Mouse (Mus musculus): ENCODE measurements around the gene 9030025P20Rik. TPM values are rescaled to one million over a fixed set of nuclear protein-coding genes. Genes with fewer than 3 reads are reported as not detected.
"Not testable (repeated sequence)": the region's sequence is repeated elsewhere in the genome, so short reads cannot be mapped to it uniquely, and the experiment has no call there.

Gene 9030025P20Rik
- total RNA-seq, 2 experiments from 2014 or later: 1.6 to 2.3 TPM

DNA sequence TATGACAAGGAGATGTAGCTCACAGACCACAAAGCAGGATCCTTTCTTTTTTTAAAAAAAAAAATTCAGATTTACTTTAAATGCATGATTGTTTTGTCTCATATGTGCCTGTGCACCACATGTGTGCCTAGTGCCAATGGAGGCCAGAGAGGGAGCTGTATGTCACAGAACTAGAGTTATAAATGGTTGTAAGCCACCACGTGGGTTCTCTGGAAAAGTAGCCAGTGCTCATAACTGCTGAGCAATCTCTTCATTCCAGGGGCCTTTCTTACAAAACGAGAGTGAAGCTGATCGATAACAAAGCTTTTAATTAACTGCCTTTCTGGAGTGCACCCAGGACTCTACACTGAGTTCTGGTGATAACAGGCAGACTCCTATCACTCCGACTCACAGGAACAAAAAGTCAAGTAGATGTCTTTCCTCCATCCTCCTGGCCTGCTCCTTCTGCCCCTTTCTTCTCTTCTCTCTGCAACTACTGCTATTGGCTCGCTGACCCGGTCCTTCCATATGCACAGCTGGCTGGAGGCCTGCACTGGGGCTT is 9.8 kb upstream of the 9030025P20Rik start:
- intact Hi-C loops (cut with DNase I; ENCODE audit: low total_unique reads); DNase-seq: not testable (repeated sequence)

DNA sequence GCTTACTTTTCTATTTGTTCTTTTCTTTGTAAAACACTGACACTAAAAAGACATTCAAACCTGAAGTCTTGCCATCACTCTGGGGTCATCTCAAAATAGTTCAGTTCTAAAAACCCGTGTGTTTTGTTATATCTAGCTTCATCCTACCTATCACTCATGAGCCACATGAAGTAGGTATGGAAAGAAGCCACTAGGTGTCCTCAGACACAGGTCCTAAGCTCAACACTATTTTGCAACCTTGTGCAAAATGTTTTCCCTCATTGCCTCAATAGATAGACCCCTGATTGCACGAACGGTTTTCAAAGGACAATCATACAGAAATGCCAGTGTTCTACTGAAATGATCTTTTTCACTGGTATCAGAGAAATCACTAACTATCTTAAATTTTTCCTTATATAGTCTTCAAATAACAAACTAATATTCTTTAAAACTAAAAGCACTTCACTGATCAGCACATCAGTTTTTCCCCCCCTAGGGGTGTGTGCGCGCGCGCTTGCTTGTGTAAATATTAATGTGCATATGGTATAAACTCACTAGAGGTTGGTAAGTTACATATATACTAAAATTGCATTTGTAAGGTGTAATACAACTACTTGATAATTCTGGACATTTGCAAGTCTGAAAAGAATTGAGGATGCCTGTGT is 428 bp upstream of the 9030025P20Rik start:
- DNase-seq; intact Hi-C loops (cut with DNase I; ENCODE audit: low total_unique reads): not testable (repeated sequence)

DNA sequence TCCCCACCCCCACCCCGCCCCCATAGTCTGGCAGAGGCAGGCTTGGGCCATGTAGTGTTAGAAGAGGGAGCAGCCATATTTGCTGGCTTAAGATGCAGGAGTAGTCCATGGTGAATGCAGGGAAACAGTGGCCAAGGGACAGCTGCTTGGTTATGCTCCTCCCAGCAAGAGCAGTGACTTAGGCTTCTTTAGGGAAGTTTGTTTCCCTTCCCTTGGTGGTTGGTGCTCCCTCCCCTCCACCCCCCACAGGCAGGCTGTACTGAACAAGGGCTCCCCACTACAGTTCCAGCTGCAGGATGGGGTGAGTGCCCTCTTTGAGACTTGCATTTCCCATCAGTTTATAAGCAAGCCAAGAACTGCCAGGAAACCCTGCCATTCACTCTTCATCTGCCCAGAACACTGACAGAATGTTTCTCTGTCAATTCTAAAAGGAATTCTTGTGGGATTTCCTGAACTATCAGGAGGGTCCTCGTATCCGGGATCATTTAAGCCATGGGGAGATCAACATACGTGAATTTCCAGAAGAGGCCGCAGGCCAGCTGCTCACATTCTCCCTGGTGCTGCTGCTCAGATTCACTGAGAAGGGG is 11.9 kb downstream of the 9030025P20Rik start:
- intact Hi-C loops (cut with DNase I; ENCODE audit: low total_unique reads): not testable (repeated sequence)
- peak; percentile 1 for DNase-seq

DNA sequence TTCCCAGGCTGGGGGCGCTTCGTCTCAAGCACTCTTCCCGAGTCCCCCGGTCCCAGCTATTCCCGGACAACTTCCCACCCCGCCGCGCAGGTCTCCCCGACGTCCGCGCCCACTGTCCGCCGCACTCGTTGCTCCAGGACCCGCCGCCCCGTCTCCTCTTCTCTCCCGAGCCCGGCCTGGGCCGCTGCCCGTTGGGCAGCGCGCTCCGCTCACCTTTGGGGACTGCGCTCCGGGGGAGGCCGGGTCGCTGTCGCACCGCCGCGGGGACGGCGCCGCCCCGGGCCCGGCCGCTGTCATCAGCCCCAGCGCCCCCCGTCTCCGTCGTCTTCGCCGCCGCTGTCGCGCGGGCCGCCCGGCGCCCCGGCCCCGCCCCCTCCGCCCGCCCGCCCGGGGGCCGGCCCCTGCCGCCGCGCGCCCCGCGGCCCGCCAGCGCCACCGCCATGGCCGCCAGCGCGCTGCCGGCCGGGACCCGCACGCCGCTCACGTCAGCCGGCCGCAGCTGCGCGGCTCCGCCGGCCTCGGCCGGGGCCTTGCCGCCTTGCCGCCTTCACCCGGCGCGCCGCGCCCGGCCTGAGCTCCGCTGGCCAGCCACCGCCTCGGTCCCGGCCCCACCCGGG is 14.4 kb downstream of the 9030025P20Rik start:
- DNase-seq; intact Hi-C loops (cut with DNase I; ENCODE audit: low total_unique reads): not testable (repeated sequence)

DNA sequence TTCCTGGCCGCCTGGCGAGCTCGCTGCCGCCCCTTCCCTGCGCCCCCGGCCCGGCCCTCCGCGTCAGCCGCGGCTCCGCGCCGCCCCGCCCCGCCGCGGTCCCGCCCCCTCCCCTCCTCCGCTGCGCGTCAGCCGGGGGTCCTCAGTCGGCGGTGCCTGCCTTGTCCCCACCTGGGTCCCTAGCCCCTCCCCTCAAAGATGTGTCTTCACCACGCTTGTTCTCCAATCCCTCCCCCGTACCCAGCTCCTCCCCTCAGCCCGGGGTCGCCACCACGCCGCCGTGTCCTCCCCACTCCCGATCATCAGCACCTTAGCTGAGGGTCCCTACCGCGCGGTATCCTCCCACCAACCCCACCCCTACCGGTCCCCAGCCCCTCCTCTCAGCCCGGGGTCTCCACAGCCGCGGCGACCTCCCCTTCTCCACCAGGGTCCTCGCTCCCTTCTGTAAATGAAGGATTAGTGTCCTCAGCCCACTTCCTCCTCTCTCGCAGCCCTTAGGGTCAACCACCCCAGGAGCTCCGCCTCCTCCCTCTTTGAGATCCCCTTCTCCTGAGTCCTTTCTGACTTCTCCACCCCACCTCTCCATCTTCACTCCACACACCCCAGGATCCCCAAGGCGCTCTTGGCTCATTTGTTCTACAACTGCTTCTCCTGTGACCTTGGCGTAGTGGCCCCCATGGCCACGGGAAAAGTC is 15.0 kb downstream of the 9030025P20Rik start:
- DNase-seq; intact Hi-C loops (cut with DNase I; ENCODE audit: low total_unique reads): not testable (repeated sequence)

DNA sequence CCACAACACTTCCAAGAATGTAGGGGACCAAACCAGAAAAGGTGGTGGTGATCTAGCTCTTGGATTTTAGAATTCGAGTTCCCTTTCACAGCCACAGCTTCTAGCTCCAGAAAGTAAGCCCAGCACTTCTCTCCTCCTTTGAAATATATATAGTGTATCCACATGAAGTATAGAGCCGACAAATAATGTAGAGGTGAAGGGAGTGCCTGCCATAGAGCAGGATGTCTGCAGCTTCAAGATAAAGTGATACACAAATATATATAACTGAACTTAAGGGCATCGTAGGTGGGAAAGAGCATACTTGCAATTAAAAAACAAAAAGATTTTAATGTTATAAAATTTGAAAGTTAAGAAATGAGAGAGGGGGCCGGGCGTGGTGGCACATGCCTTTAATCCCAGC is 15.9 kb downstream of the 9030025P20Rik start:
- DNase-seq; intact Hi-C loops (cut with DNase I; ENCODE audit: low total_unique reads): not testable (repeated sequence)

DNA sequence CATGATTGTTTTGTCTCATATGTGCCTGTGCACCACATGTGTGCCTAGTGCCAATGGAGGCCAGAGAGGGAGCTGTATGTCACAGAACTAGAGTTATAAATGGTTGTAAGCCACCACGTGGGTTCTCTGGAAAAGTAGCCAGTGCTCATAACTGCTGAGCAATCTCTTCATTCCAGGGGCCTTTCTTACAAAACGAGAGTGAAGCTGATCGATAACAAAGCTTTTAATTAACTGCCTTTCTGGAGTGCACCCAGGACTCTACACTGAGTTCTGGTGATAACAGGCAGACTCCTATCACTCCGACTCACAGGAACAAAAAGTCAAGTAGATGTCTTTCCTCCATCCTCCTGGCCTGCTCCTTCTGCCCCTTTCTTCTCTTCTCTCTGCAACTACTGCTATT is 21.8 kb downstream of the 9030025P20Rik start:
- DNase-seq; intact Hi-C loops (cut with DNase I; ENCODE audit: low total_unique reads): not testable (repeated sequence)

DNA sequence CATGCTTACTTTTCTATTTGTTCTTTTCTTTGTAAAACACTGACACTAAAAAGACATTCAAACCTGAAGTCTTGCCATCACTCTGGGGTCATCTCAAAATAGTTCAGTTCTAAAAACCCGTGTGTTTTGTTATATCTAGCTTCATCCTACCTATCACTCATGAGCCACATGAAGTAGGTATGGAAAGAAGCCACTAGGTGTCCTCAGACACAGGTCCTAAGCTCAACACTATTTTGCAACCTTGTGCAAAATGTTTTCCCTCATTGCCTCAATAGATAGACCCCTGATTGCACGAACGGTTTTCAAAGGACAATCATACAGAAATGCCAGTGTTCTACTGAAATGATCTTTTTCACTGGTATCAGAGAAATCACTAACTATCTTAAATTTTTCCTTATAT is 30.8 kb downstream of the 9030025P20Rik start:
- DNase-seq; intact Hi-C loops (cut with DNase I; ENCODE audit: low total_unique reads): not testable (repeated sequence)

DNA sequence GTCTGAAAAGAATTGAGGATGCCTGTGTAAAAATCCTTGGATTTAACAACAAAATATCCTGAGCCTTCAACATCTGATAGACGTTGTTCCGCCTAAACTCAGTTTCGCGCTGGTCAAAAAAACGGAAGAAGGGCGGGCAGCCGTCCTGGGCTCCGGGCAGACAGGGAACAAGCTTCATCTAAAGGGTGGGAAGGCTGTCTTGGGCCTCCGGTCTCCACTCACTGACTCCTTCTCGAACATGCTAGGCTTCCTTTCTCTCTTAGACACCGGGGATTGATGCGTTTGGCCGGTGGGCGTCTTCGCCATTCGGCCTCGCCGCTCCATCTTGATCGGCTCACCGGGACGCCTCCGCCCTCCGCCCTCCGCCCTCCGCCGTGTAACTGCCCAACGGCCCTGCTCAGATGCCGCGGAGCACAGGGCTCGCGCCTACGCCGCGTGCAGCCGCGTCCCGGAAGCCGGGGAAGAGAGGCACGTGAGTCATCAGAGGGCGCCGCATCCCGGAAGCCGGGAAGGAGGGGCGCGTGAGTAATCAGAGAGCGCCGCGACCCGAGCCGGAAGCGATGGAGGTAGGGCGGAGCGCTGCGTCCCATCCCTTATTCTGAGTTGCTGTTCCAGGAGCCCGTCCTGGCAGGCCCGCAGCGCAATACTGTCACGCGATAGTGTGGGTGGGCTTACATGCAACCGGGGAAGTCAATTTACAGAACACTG is 31.6 kb downstream of the 9030025P20Rik start, which contains the start of gene Gm3435:
Gene Gm3435, plus strand, starts transcription at position 471 of the 708 bp plus-strand sequence.
- intact Hi-C loops (cut with DNase I; ENCODE audit: low total_unique reads); DNase-seq: not testable (repeated sequence)

DNA sequence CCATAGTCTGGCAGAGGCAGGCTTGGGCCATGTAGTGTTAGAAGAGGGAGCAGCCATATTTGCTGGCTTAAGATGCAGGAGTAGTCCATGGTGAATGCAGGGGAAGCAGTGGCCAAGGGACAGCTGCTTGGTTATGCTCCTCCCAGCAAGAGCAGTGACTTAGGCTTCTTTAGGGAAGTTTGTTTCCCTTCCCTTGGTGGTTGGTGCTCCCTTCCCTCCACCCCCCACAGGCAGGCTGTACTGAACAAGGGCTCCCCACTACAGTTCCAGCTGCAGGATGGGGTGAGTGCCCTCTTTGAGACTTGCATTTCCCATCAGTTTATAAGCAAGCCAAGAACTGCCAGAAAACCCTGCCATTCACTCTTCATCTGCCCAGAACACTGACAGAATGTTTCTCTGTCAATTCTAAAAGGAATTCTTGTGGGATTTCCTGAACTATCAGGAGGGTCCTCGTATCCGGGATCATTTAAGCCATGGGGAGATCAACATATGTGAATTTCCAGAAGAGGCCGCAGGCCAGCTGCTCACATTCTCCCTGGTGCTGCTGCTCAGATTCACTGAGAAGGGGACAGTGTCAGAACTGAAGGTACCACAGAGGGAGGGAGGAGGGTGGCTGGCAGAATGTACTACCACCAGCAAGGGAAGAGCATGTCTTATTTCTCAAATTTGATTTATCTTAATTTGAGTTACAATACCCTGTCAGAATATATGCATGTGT is 43.4 kb downstream of the 9030025P20Rik start:
- intact Hi-C loops (cut with DNase I; ENCODE audit: low total_unique reads): not testable (repeated sequence)
- peak; percentile 8 for DNase-seq

DNA sequence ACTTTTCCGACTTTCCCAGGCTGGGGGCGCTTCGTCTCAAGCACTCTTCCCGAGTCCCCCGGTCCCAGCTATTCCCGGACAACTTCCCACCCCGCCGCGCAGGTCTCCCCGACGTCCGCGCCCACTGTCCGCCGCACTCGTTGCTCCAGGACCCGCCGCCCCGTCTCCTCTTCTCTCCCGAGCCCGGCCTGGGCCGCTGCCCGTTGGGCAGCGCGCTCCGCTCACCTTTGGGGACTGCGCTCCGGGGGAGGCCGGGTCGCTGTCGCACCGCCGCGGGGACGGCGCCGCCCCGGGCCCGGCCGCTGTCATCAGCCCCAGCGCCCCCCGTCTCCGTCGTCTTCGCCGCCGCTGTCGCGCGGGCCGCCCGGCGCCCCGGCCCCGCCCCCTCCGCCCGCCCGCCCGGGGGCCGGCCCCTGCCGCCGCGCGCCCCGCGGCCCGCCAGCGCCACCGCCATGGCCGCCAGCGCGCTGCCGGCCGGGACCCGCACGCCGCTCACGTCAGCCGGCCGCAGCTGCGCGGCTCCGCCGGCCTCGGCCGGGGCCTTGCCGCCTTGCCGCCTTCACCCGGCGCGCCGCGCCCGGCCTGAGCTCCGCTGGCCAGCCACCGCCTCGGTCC is 45.7 kb downstream of the 9030025P20Rik start:
- DNase-seq; intact Hi-C loops (cut with DNase I; ENCODE audit: low total_unique reads): not testable (repeated sequence)

DNA sequence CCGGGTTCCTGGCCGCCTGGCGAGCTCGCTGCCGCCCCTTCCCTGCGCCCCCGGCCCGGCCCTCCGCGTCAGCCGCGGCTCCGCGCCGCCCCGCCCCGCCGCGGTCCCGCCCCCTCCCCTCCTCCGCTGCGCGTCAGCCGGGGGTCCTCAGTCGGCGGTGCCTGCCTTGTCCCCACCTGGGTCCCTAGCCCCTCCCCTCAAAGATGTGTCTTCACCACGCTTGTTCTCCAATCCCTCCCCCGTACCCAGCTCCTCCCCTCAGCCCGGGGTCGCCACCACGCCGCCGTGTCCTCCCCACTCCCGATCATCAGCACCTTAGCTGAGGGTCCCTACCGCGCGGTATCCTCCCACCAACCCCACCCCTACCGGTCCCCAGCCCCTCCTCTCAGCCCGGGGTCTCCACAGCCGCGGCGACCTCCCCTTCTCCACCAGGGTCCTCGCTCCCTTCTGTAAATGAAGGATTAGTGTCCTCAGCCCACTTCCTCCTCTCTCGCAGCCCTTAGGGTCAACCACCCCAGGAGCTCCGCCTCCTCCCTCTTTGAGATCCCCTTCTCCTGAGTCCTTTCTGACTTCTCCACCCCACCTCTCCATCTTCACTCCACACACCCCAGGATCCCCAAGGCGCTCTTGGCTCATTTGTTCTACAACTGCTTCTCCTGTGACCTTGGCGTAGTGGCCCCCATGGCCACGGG is 46.4 kb downstream of the 9030025P20Rik start:
- intact Hi-C loops (cut with DNase I; ENCODE audit: low total_unique reads); DNase-seq: not testable (repeated sequence)

DNA sequence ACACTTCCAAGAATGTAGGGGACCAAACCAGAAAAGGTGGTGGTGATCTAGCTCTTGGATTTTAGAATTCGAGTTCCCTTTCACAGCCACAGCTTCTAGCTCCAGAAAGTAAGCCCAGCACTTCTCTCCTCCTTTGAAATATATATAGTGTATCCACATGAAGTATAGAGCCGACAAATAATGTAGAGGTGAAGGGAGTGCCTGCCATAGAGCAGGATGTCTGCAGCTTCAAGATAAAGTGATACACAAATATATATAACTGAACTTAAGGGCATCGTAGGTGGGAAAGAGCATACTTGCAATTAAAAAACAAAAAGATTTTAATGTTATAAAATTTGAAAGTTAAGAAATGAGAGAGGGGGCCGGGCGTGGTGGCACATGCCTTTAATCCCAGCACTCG is 47.2 kb downstream of the 9030025P20Rik start:
- intact Hi-C loops (cut with DNase I; ENCODE audit: low total_unique reads); DNase-seq: not testable (repeated sequence)

DNA sequence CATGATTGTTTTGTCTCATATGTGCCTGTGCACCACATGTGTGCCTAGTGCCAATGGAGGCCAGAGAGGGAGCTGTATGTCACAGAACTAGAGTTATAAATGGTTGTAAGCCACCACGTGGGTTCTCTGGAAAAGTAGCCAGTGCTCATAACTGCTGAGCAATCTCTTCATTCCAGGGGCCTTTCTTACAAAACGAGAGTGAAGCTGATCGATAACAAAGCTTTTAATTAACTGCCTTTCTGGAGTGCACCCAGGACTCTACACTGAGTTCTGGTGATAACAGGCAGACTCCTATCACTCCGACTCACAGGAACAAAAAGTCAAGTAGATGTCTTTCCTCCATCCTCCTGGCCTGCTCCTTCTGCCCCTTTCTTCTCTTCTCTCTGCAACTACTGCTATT is 53.1 kb downstream of the 9030025P20Rik start:
- intact Hi-C loops (cut with DNase I; ENCODE audit: low total_unique reads); DNase-seq: not testable (repeated sequence)

DNA sequence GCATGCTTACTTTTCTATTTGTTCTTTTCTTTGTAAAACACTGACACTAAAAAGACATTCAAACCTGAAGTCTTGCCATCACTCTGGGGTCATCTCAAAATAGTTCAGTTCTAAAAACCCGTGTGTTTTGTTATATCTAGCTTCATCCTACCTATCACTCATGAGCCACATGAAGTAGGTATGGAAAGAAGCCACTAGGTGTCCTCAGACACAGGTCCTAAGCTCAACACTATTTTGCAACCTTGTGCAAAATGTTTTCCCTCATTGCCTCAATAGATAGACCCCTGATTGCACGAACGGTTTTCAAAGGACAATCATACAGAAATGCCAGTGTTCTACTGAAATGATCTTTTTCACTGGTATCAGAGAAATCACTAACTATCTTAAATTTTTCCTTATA is 62.2 kb downstream of the 9030025P20Rik start:
- intact Hi-C loops (cut with DNase I; ENCODE audit: low total_unique reads); DNase-seq: not testable (repeated sequence)
